Mouse (Mus musculus) frontal cortex, adult (tissue): ENCODE data around the gene Shisa5.

ENCODE experiments used
- ATAC-seq: cut with Nextera tagmentation; 2 replicates; pipeline ENCODE4 v1.9.2; 2017; ENCODE audit warnings: mild to moderate bottlenecking, moderate library complexity, mixed read lengths; ENCODE audit not compliant: low TSS enrichment

Shisa5 gene

GRCm38 (mm10) chr9:109054712-109055111 lies 16.3 kb downstream of the Shisa5 start:
- peak; percentile 80 for ATAC-seq

GRCm38 (mm10) chr9:109055271-109056030 lies 17.1 kb downstream of the Shisa5 start:
- no peak for ATAC-seq

- no peak for ATAC-seq
These were observed 17.8 kb downstream of the Shisa5 start for GRCm38 (mm10) chr9:109056081-109056690.

- no peak for ATAC-seq
These were observed 18.6 kb downstream of the Shisa5 start for GRCm38 (mm10) chr9:109056916-109057315.

GRCm38 (mm10) chr9:109057543-109057942 lies 19.2 kb downstream of the Shisa5 start:
- ATAC-seq: no peak

- ATAC-seq: no peak
These were observed 19.8 kb downstream of the Shisa5 start for GRCm38 (mm10) chr9:109058006-109058765.

- peak; percentile 66 for ATAC-seq
These were observed 21.0 kb downstream of the Shisa5 start, which contains the start of gene Trex1 for GRCm38 (mm10) chr9:109059136-109059903. TSS of gene Trex1 (minus strand) at chr9:109059734.

- ATAC-seq: no peak
These were observed 22.0 kb downstream of the Shisa5 start for GRCm38 (mm10) chr9:109060184-109060897.

- ATAC-seq: no peak
These were observed 22.5 kb downstream of the Shisa5 start for GRCm38 (mm10) chr9:109060898-109061295.

GRCm38 (mm10) chr9:109068095-109068735 lies 29.9 kb downstream of the Shisa5 start:
- ATAC-seq: no peak

- ATAC-seq: peak; percentile 99
These were observed 35.6 kb downstream of the Shisa5 start, which contains the start of gene Atrip for GRCm38 (mm10) chr9:109073661-109074573. TSS of gene Atrip (minus strand) at chr9:109074124.

GRCm38 (mm10) chr9:109080516-109080915 lies 42.2 kb downstream of the Shisa5 start:
- no peak for ATAC-seq

GRCm38 (mm10) chr9:109081749-109082123 lies 43.4 kb downstream of the Shisa5 start:
- ATAC-seq: no peak

- peak; percentile 99 for ATAC-seq
These were observed 43.9 kb downstream of the Shisa5 start, which contains the start of the genes Ccdc51 and Tma7 for GRCm38 (mm10) chr9:109082124-109082800. TSS of gene Ccdc51 (plus strand) at chr9:109082493. TSS of gene Tma7 (minus strand) at chr9:109082587.

GRCm38 (mm10) chr9:109084922-109085321 lies 46.6 kb downstream of the Shisa5 start:
- no peak for ATAC-seq

GRCm38 (mm10) chr9:109087987-109088386 lies 49.6 kb downstream of the Shisa5 start:
- ATAC-seq: peak; percentile 49; the same call in 1 of the 2 replicates

- ATAC-seq: no peak
These were observed 52.1 kb downstream of the Shisa5 start for GRCm38 (mm10) chr9:109090446-109090845.

GRCm38 (mm10) chr9:109091802-109092201 lies 53.4 kb downstream of the Shisa5 start:
- no peak for ATAC-seq

- no peak for ATAC-seq
These were observed 54.4 kb downstream of the Shisa5 start for GRCm38 (mm10) chr9:109092799-109093198.
